Mouse (Mus musculus) intestine, embryonic 16.5 days (tissue): ENCODE data around the gene Olfr469. TPM values are rescaled to one million over a fixed set of nuclear protein-coding genes. Genes with fewer than 3 reads are reported as not detected.
"Not testable (repeated sequence)": the region's sequence is repeated elsewhere in the genome, so short reads cannot be mapped to it uniquely, and the experiment has no call there.

ENCODE experiments used
- ATAC-seq: fragments of 200-750 bp; cut with Nextera tagmentation; 2 replicates; pipeline ENCODE4 v1.8.0; 2017; ENCODE audit warnings: moderate TSS enrichment, moderate library complexity
- H3K27ac ChIP-seq: fragments of 300-500 bp; sonication (generic); 2 replicates; pipeline ENCODE4 v1.5.1; 2014; ENCODE audit warnings: mild to moderate bottlenecking, low read length
- H3K27me3 ChIP-seq: fragments of 300-500 bp; sonication (generic); replicated peaks from 2 replicates; pipeline ENCODE4 v1.6.1; 2014; ENCODE audit warnings: low read length, control low read depth, mixed read lengths; ENCODE audit not compliant: control insufficient read depth, insufficient read depth
- H3K36me3 ChIP-seq: fragments of 300-500 bp; sonication (generic); 2 replicates; pipeline ENCODE4 v1.6.1; 2014; ENCODE audit warnings: low read length, control low read depth; ENCODE audit not compliant: control insufficient read depth, insufficient read depth
- H3K4me1 ChIP-seq: fragments of 300-500 bp; sonication (generic); 2 replicates; pipeline ENCODE4 v1.6.1; 2014; ENCODE audit warnings: low read length, control low read depth, mixed read lengths; ENCODE audit not compliant: control insufficient read depth, insufficient read depth
- H3K4me2 ChIP-seq: fragments of 300-500 bp; sonication (generic); 2 replicates; pipeline ENCODE4 v1.6.1; 2014; ENCODE audit warnings: low read depth, low read length, control low read depth
- H3K4me3 ChIP-seq: fragments of 300-500 bp; sonication (generic); 2 replicates; pipeline ENCODE4 v1.5.1; 2014; ENCODE audit warnings: mild to moderate bottlenecking, low read length
- H3K9ac ChIP-seq: fragments of 300-500 bp; sonication (generic); 2 replicates; pipeline ENCODE4 v1.6.1; 2014; ENCODE audit warnings: low read depth, low read length
- H3K9me3 ChIP-seq: fragments of 300-500 bp; sonication (generic); 2 replicates; pipeline ENCODE4 v1.6.1; 2016; ENCODE audit warnings: low read length, control low read depth; ENCODE audit not compliant: control insufficient read depth
- WGBS: fragments of 180-500 bp; shearing (Covaris S2); extraction: QIAGEN DNeasy Blood & Tissue Kit; methylation state at CpG from one replicate; pipeline ENCODE4 v1.1.7; 2014; 5-methylcytosine and 5-hydroxymethylcytosine counted together
- polyA plus RNA-seq: library from polyadenylated mRNA; unstranded; fragments of >200 nt; fragmentation: Nextera tagmentation; extraction: Ambion mirVana; gene quantifications from 2 replicates; pipeline ENCODE4 v1.2.1, GENCODE M21; 2015

Olfr469 gene
- polyA plus RNA-seq = not detected in 2 replicates

- not testable (repeated sequence) for H3K27me3 ChIP-seq, H3K9ac ChIP-seq, H3K4me3 ChIP-seq, H3K9me3 ChIP-seq, H3K4me2 ChIP-seq, H3K4me1 ChIP-seq, H3K27ac ChIP-seq, H3K36me3 ChIP-seq, ATAC-seq
Observed at GRCm38 (mm10) chr7:107825441-107825840, at the start of gene Olfr469. TSS of gene Olfr469 (minus strand) at chr7:107825541.

DNA sequence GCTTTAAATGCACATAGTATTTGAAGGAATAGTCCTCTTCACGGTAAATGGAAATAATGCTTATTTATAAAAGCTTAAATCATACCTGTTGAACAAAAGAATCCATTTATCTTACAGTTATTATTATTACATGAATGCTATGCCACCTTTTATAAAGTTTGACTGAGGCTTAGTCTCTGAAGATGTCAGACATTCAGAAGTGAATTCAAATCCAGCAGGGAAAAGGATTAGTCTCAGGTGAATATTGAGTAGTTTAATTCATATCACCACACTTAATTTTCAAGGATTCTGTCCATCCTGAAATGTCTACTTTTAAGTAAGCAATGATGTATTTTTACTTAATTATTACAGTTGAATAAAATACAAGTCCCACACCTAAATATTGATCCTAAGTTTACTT, 22.0 kb upstream of the Olfr469 start, which contains the start of gene Olfr470:
Gene Olfr470, minus strand, starts transcription at position 101 of the 400 bp plus-strand sequence.
- WGBS = 66% methylated on average over 1 of the region's 1 CpGs
- not testable (repeated sequence) for H3K9ac ChIP-seq, H3K4me2 ChIP-seq, H3K4me3 ChIP-seq, ATAC-seq, H3K4me1 ChIP-seq, H3K27me3 ChIP-seq, H3K27ac ChIP-seq, H3K36me3 ChIP-seq, H3K9me3 ChIP-seq

DNA sequence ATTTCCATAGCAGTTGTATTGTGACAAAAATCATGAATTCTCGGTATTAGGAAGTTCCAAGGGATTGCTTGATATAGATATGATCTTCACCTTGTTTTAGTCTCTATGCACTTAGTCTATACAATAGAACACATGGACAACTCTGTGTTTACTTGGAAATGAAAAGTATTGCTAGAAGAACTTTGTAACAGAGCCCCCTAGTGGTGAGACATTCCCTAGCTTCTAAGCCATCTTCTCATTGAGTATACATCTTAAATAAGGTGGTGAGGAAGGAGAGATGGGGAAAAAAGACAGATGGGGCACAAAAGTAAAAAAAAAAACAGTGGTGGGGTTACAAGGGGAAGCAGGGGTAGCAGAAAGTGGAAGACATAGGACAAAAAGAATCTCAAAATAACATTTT, 16.4 kb upstream of the Olfr469 start:
- 87% methylated on average over 1 of the region's 1 CpGs for WGBS
- Histone ChIP-seq H3K4me2 (no peak overlapping the region), H3K27me3 (no peaks in the 10 kb centered on the region), H3K4me3 (no peak overlapping the region), H3K36me3 (no peaks in the 10 kb centered on the region), H3K4me1 (no peaks in the 10 kb centered on the region), H3K9ac (no peak overlapping the region), H3K9me3 (no peaks in the 10 kb centered on the region), H3K27ac (no peak overlapping the region)
- no peak for ATAC-seq

DNA sequence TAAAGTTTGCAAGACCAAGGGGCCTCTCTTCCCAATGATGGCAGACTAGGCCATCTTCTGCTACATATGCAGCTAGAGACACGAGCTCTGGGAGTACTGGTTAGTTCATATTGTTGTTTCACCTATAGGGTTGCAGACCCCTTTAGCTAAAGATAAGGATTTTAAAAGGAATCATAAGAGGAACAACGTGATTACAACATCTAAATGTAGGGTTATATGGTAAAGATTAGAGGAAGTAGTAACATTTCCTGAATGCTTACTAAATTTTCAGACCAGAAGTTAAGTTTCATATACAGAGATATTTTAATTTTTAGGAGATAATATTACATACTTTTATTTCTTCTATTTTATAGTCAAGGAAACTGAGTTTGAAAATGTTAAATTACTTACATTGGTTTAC, 1.5 kb downstream of the Olfr469 start:
- H3K27me3 ChIP-seq, H3K36me3 ChIP-seq, ATAC-seq, H3K4me2 ChIP-seq, H3K4me1 ChIP-seq, H3K4me3 ChIP-seq, H3K9me3 ChIP-seq, H3K27ac ChIP-seq, H3K9ac ChIP-seq: not testable (repeated sequence)
- WGBS = 61% methylated on average over 2 of the region's 2 CpGs

- no peak overlapping the region for H3K9ac ChIP-seq
- ATAC-seq = no peak
- no peaks in the 10 kb centered on the region for H3K36me3 ChIP-seq
- H3K4me3 ChIP-seq = no peak overlapping the region
- no peaks in the 10 kb centered on the region for H3K27me3 ChIP-seq
- H3K4me2 ChIP-seq = no peak overlapping the region
- H3K27ac ChIP-seq = no peak overlapping the region
- no peaks in the 10 kb centered on the region for H3K9me3 ChIP-seq
- H3K4me1 ChIP-seq = no peaks in the 10 kb centered on the region
Observed at GRCm38 (mm10) chr7:107819442-107819841, 5.9 kb downstream of the Olfr469 start.

GRCm38 (mm10) chr7:107811963-107812362, 13.4 kb downstream of the Olfr469 start, which contains the start of gene Olfr467:
TSS of gene Olfr467 (plus strand) at chr7:107812263.
- H3K9ac ChIP-seq = no peak within 1 kb of the TSS
- no peaks in the 10 kb centered on the region for H3K4me1 ChIP-seq
- no peak within 1 kb of the TSS for H3K4me2 ChIP-seq
- H3K27ac ChIP-seq = no peak within 1 kb of the TSS
- no peaks in the 10 kb centered on the region for H3K27me3 ChIP-seq
- H3K9me3 ChIP-seq = no peaks in the 10 kb centered on the region
- H3K4me3 ChIP-seq = no peak within 1 kb of the TSS
- H3K36me3 ChIP-seq = no peaks in the 10 kb centered on the region
- no peak for ATAC-seq

- 65% methylated on average over 3 of the region's 3 CpGs for WGBS
- H3K9me3 ChIP-seq = no peaks in the 10 kb centered on the region
- H3K4me3 ChIP-seq = no peak overlapping the region
- no peak overlapping the region for H3K27ac ChIP-seq
- no peaks in the 10 kb centered on the region for H3K27me3 ChIP-seq
- no peak overlapping the region for H3K4me2 ChIP-seq
- no peaks in the 10 kb centered on the region for H3K36me3 ChIP-seq
- H3K9ac ChIP-seq = no peak overlapping the region
- no peak for ATAC-seq
- no peaks in the 10 kb centered on the region for H3K4me1 ChIP-seq
Observed at GRCm38 (mm10) chr7:107802138-107802537, 23.2 kb downstream of the Olfr469 start.

DNA sequence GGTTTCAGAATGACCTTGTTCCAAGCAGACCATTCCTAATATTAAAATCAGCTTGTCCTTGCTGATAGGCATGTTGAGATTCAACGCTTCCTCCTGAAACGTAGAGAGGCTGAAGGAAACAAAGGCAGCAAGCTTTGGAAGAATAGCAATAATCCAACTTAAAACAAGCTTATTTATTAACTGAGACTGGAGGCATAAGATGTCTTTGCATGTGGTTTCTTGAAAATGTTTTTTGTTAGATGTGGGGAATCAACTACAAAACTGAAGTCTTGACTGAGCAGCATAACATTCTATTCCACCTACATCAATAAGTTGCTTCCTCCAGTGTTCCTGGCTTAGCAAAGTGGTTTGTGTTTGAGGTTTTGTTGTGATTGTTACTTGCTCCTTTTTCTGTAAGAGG, 24.2 kb downstream of the Olfr469 start, which contains the start of gene Ovch2:
Gene Ovch2, minus strand, starts transcription at position 101 of the 400 bp plus-strand sequence.
- Histone ChIP-seq H3K9ac (no peak within 1 kb of the TSS), H3K9me3 (no peaks in the 10 kb centered on the region), H3K4me2 (no peak within 1 kb of the TSS), H3K27me3 (no peaks in the 10 kb centered on the region), H3K4me3 (no peak within 1 kb of the TSS), H3K36me3 (no peaks in the 10 kb centered on the region), H3K27ac (no peak within 1 kb of the TSS), H3K4me1 (no peaks in the 10 kb centered on the region)
- 86% methylated on average over 2 of the region's 2 CpGs for WGBS
- ATAC-seq = no peak

- ATAC-seq = no peak
- 80% methylated on average over 2 of the region's 2 CpGs for WGBS
- Histone ChIP-seq H3K27ac (no peak overlapping the region), H3K27me3 (no peaks in the 10 kb centered on the region), H3K9me3 (no peaks in the 10 kb centered on the region), H3K4me1 (no peaks in the 10 kb centered on the region), H3K36me3 (no peaks in the 10 kb centered on the region), H3K9ac (no peak overlapping the region), H3K4me2 (no peak overlapping the region), H3K4me3 (no peak overlapping the region)
Observed at GRCm38 (mm10) chr7:107796500-107796899, 28.8 kb downstream of the Olfr469 start.

DNA sequence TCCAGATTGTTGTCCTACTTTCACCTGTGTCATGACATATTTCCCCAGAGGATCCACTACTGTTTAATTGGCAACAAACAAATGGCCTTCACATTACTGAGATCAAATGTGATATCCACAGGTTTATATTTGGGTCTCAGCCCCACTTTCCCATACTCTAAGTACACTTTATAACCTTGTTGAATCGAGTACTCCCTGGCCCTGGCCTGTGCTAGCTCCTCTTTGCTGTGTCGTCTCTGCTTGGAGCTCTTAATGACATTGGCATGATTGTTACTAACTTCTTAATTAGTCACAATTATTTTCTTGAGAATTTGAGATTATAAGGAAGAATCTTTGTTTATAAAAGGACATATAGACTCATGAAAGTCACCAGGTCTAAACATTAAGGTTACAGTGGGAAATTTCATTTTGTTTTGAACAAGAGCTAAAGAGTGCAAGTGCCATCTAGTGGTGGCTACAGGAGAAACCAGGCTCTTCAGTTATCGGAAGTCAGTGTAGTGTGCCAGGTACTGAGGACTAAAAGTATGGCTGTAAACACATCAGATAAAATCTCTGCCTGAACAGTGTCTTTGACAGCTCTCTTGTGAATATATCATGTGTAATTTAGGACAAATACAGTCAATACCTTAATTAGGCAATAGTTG, 37.2 kb downstream of the Olfr469 start:
- Histone ChIP-seq H3K4me3 (no peak overlapping the region), H3K36me3 (no peaks in the 10 kb centered on the region), H3K27ac (no peak overlapping the region), H3K27me3 (no peaks in the 10 kb centered on the region), H3K4me1 (no peaks in the 10 kb centered on the region), H3K4me2 (no peak overlapping the region), H3K9me3 (no peaks in the 10 kb centered on the region), H3K9ac (no peak overlapping the region)
- no peak for ATAC-seq
- WGBS = 59% methylated on average over 3 of the region's 3 CpGs
